Mouse (Mus musculus) embryonic facial prominence, embryonic 11.5 days (tissue): ENCODE measurements around the gene Kcnq1. TPM values are rescaled to one million over a fixed set of nuclear protein-coding genes. Genes with fewer than 3 reads are reported as not detected.

Experiments
- ATAC-seq: fragments of 200-750 bp; cut with Nextera tagmentation; replicated peaks from 2 replicates; pipeline ENCODE4 v1.8.0; 2017; ENCODE audit warnings: low read depth; ENCODE audit not compliant: insufficient number of reproducible peaks, low FRiP score, low TSS enrichment
- DNase-seq: peaks from one replicate; pipeline ENCODE4 v3.0.0-alpha.2; 2015; ENCODE audit warnings: low spot score
- H3K27ac ChIP-seq: fragments of 300-500 bp; sonication (generic); replicated peaks from 2 replicates; pipeline ENCODE4 v1.5.1; 2014; ENCODE audit warnings: mild to moderate bottlenecking, low read depth, low read length, control low read depth
- H3K27me3 ChIP-seq: fragments of 300-500 bp; sonication (generic); 2 replicates; pipeline ENCODE4 v1.6.1; 2014; ENCODE audit warnings: mild to moderate bottlenecking, low read length, moderate library complexity, mixed read lengths; ENCODE audit not compliant: control insufficient read depth, insufficient read depth
- H3K36me3 ChIP-seq: fragments of 300-500 bp; sonication (generic); replicated peaks from 2 replicates; pipeline ENCODE4 v1.6.1; 2014; ENCODE audit warnings: low read depth, mild to moderate bottlenecking, low read length, moderate library complexity, mixed read lengths; ENCODE audit not compliant: control insufficient read depth, insufficient read depth
- H3K4me1 ChIP-seq: fragments of 300-500 bp; sonication (generic); 2 replicates; pipeline ENCODE4 v1.6.1; 2014; ENCODE audit warnings: low read length, mixed read lengths; ENCODE audit not compliant: control insufficient read depth, insufficient read depth
- H3K4me2 ChIP-seq: fragments of 300-500 bp; sonication (generic); 2 replicates; pipeline ENCODE4 v1.6.1; 2014; ENCODE audit warnings: low read depth, mild to moderate bottlenecking, control low read depth, low read length, moderate library complexity
- H3K4me3 ChIP-seq: fragments of 300-500 bp; sonication (generic); 2 replicates; pipeline ENCODE4 v1.5.1; 2014; ENCODE audit warnings: low read depth, low read length, control low read depth
- H3K9ac ChIP-seq: fragments of 300-500 bp; sonication (generic); replicated peaks from 2 replicates; pipeline ENCODE4 v1.6.1; 2014; ENCODE audit warnings: mild to moderate bottlenecking, control low read depth, low read length
- H3K9me3 ChIP-seq: fragments of 300-500 bp; sonication (generic); replicated peaks from 2 replicates; pipeline ENCODE4 v1.6.1; 2016; ENCODE audit warnings: mild to moderate bottlenecking, low read length, inconsistent platforms, mixed read lengths; ENCODE audit not compliant: control insufficient read depth
- WGBS: fragments of 180-500 bp; shearing (Covaris S2); extraction: QIAGEN DNeasy Blood & Tissue Kit; methylation state at CpG from one replicate; pipeline ENCODE4 v1.1.7; 2014; 5-methylcytosine and 5-hydroxymethylcytosine counted together
- polyA plus RNA-seq: library from polyadenylated mRNA; unstranded; fragments of >200 nt; fragmentation: Nextera tagmentation; extraction: Ambion mirVana; gene quantifications from 2 replicates; pipeline ENCODE4 v1.2.1, GENCODE M21; 2014

Kcnq1 gene
- polyA plus RNA-seq, 1 experiment from 2014 or later = 0.81 TPM

DNA sequence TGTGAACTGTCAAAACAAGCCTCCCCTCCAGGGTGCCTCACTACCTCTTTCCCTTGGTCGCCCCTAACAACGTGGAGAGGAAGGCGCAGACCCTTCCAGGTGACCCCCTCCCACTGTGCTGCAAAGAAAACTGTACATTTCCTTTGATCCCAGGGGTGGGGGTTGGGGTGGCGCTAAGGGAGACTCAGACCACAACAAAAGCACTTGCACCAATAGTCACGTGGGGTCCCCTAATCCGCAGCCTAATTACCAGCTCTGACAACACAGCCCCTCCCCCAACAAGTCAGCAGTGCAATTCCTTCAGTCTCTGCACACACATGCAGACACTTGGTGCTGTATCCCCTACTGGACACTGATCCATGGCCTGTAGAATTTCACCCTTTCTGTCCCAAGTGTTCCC, 361.6 kb downstream of the Kcnq1 start:
- no peak overlapping the region for H3K27ac ChIP-seq
- no peak; the same call in 1 of the 2 replicates for ATAC-seq
- no peaks in the 10 kb centered on the region; the same call in none of the 2 replicates for H3K4me1 ChIP-seq
- no peaks in the 10 kb centered on the region for H3K27me3 ChIP-seq
- no peak overlapping the region for H3K4me2 ChIP-seq
- DNase-seq = peak; percentile 68
- no peaks in the 10 kb centered on the region for H3K9me3 ChIP-seq
- WGBS = 9% methylated on average over 6 of the region's 6 CpGs
- no peaks in the 10 kb centered on the region for H3K36me3 ChIP-seq
- H3K9ac ChIP-seq = no peak overlapping the region
- H3K4me3 ChIP-seq = no peak overlapping the region

DNA sequence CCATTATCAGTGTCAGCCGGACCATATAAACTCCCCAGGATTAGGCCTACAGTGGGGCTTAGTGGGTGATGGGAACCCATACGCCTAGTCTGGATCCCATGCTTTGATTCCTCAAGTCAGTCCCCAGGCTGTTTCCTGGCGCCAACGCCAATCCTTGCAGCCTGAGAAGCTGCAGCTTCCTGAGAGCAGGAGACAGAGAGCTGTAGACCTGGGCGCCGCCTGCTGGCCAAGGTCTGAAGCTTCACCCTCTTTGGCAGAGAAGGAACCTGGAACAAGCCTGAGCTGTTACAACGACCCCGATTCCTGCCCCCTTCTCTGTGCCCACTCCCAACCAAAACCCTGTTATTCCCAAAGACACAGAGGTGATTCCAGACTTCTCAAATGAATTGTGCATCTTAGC, 363.8 kb downstream of the Kcnq1 start:
- ATAC-seq = no peak
- WGBS = 14% methylated on average over 8 of the region's 8 CpGs
- no peak overlapping the region for H3K4me3 ChIP-seq
- no peak overlapping the region for H3K4me2 ChIP-seq
- no peaks in the 10 kb centered on the region for H3K27me3 ChIP-seq
- peak; percentile 81 for DNase-seq
- no peak overlapping the region for H3K9ac ChIP-seq
- H3K36me3 ChIP-seq = no peaks in the 10 kb centered on the region
- no peak overlapping the region for H3K27ac ChIP-seq
- no peaks in the 10 kb centered on the region; the same call in none of the 2 replicates for H3K4me1 ChIP-seq
- H3K9me3 ChIP-seq = no peaks in the 10 kb centered on the region

DNA sequence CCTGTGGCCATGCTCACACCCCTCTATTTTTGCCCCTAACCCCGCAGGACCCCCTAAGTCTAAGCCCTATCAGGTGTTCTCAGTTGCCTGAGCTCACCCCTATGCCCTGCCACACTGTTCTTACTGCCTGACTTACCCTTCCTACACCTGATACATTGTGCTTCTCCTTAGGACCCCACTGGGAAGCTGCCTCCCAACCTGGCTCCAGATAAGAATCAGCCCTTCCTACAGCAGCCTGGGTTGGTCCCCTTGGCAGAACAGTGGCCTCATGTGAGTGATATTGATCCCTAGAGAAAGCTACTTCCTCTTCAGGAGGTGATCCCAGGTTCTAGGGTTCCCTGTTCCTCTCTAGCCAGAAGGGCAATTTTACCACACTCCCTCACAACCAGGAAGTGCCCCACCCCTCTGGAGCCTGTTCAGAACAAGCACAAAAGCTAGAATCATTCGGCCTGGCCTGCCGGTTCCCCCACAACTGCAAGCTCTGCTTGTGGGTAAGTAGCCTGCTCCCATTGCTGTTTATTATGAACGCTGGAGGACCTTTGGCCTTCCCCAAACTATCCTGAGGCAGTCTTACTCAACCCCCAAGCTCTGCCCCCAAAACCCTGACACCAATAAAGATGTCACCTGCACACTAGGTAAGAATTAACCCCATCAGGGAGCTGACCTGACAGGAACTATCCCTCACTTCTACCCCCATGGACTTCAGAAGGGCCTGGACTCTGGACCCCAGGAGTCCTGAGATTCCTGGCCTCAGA, 367.4 kb downstream of the Kcnq1 start, which contains the start of gene Slc22a18:
Gene Slc22a18 (plus strand): TSS at position 390 of the 755 bp plus-strand sequence.
- no peak within 1 kb of the TSS for H3K9ac ChIP-seq
- H3K4me3 ChIP-seq = no peak within 1 kb of the TSS
- no peaks in the 10 kb centered on the region for H3K4me1 ChIP-seq
- no peak for ATAC-seq
- H3K9me3 ChIP-seq = no peaks in the 10 kb centered on the region
- WGBS = 43% methylated on average over 4 of the region's 4 CpGs
- H3K27me3 ChIP-seq = no peaks in the 10 kb centered on the region
- H3K36me3 ChIP-seq = no peaks in the 10 kb centered on the region
- no peak for DNase-seq
- no peak within 1 kb of the TSS; the same call in 1 of the 2 replicates for H3K4me2 ChIP-seq
- H3K27ac ChIP-seq = no peak within 1 kb of the TSS

DNA sequence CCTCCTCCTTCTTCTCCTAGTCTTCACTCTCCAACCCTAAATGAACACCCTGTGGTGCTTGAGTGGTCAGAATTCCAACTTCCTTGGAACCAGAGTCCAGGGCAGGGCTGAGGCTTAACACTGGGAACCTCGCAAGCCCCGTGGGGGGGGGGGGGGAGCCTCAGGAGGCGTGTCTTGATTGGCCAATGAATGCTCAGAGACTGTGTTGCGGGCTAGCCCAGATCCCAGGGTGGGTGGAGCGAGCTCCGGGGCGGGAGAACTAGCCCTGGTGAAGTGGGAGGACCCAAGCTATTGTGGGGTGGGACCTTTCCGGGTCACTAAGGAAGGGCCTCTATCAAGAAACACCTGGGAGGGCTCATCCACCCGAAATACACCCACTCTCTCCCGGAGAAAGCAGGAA, 368.6 kb downstream of the Kcnq1 start:
- ATAC-seq (no peak), DNase-seq (no peak)
- H3K9me3 ChIP-seq = no peaks in the 10 kb centered on the region
- H3K27ac ChIP-seq = no peak overlapping the region
- H3K4me3 ChIP-seq = no peak overlapping the region
- H3K9ac ChIP-seq = no peak overlapping the region
- no peaks in the 10 kb centered on the region for H3K4me1 ChIP-seq
- no peaks in the 10 kb centered on the region for H3K27me3 ChIP-seq
- 29% methylated on average over 10 of the region's 10 CpGs for WGBS
- H3K36me3 ChIP-seq = no peaks in the 10 kb centered on the region
- H3K4me2 ChIP-seq = no peak overlapping the region

DNA sequence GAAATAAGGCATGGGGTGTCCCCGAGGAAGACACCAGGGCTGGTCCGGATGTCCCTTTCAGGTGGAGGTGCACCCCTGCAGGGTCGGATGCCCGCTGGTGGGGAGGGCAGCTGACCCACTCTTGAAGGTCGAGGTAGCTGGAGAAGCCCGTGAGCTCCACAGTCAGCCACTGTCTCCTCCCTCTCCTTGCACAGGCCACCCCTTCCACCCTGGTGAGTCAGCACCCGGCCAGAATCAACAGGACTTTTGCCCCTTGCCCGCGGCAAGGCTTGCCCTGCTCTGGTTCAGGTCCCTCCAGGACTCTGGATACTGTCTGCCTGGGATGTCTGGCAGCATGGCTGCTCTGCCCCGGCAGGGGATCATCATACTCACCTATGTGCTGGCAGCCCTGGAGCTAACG, 369.7 kb downstream of the Kcnq1 start:
- Histone ChIP-seq H3K27me3 (no peaks in the 10 kb centered on the region), H3K36me3 (no peaks in the 10 kb centered on the region), H3K4me2 (no peak overlapping the region), H3K4me1 (no peaks in the 10 kb centered on the region), H3K4me3 (no peak overlapping the region), H3K27ac (no peak overlapping the region), H3K9me3 (no peaks in the 10 kb centered on the region), H3K9ac (no peak overlapping the region)
- DNase-seq (no peak), ATAC-seq (no peak)
- 75% methylated on average over 11 of the region's 11 CpGs for WGBS

Other genes starting within 250 kb of the Kcnq1 start
- 2.8 and 4.7 TPM in 2 replicates for gene Th, start 175.2 kb upstream of the Kcnq1 start, polyA plus RNA-seq
- gene Ascl2, start 137.1 kb upstream of the Kcnq1 start, polyA plus RNA-seq = 0.56 and 0.94 TPM in 2 replicates
- gene Tspan32, start 101.3 kb upstream of the Kcnq1 start, polyA plus RNA-seq = 4.0 and 4.8 TPM in 2 replicates
- gene Cd81, start 53.6 kb upstream of the Kcnq1 start, polyA plus RNA-seq = 286 and 304 TPM in 2 replicates
- gene Tssc4, start 37.1 kb upstream of the Kcnq1 start, polyA plus RNA-seq = 59.8 and 65.2 TPM in 2 replicates
- 0.84 and 1.1 TPM in 2 replicates for gene Trpm5, start 11.7 kb upstream of the Kcnq1 start, polyA plus RNA-seq